Mouse (Mus musculus) kidney, adult 18-20 months (tissue): ENCODE measurements around the gene Agpat2.
A peak's percentile ranks its signal among the peaks of the same experiment; 100 is the strongest.

ENCODE experiments used
- DNase-seq: peaks from one replicate; pipeline ENCODE4 v3.0.0; 2021

Agpat2 gene

GRCm38 (mm10) chr2:26573396-26573795, 30.8 kb downstream of the Agpat2 start:
- DNase-seq, result peak; percentile 51

GRCm38 (mm10) chr2:26571826-26572225, 32.4 kb downstream of the Agpat2 start:
- peak; percentile 58 for DNase-seq

GRCm38 (mm10) chr2:26571400-26571799, 32.8 kb downstream of the Agpat2 start:
- DNase-seq, result no peak

GRCm38 (mm10) chr2:26570034-26570433, 34.2 kb downstream of the Agpat2 start:
- peak; percentile 72 for DNase-seq

GRCm38 (mm10) chr2:26566221-26566620, 38.0 kb downstream of the Agpat2 start:
- DNase-seq, result peak; percentile 63

- DNase-seq, result peak; percentile 67
Measured at GRCm38 (mm10) chr2:26561351-26562016, 42.7 kb downstream of the Agpat2 start.

GRCm38 (mm10) chr2:26560506-26560905, 43.7 kb downstream of the Agpat2 start:
- peak; percentile 37 for DNase-seq

GRCm38 (mm10) chr2:26556535-26556993, 47.7 kb downstream of the Agpat2 start:
- DNase-seq, result no peak

- peak; percentile 60 for DNase-seq
Measured at GRCm38 (mm10) chr2:26555076-26555475, 49.1 kb downstream of the Agpat2 start.

GRCm38 (mm10) chr2:26553904-26554303, 50.3 kb downstream of the Agpat2 start:
- DNase-seq, result no peak

- DNase-seq, result no peak
Measured at GRCm38 (mm10) chr2:26552066-26552465, 52.2 kb downstream of the Agpat2 start.

- DNase-seq, result no peak
Measured at GRCm38 (mm10) chr2:26551446-26551845, 52.8 kb downstream of the Agpat2 start.

GRCm38 (mm10) chr2:26550777-26551176, 53.4 kb downstream of the Agpat2 start:
- no peak for DNase-seq

GRCm38 (mm10) chr2:26550205-26550604, 54.0 kb downstream of the Agpat2 start:
- DNase-seq, result no peak

- no peak for DNase-seq
Measured at GRCm38 (mm10) chr2:26549801-26550200, 54.4 kb downstream of the Agpat2 start.

GRCm38 (mm10) chr2:26547481-26547880, 56.7 kb downstream of the Agpat2 start:
- no peak for DNase-seq

GRCm38 (mm10) chr2:26544265-26544664, 60.0 kb downstream of the Agpat2 start:
- peak; percentile 57 for DNase-seq

GRCm38 (mm10) chr2:26543768-26544167, 60.4 kb downstream of the Agpat2 start:
- no peak for DNase-seq

GRCm38 (mm10) chr2:26543155-26543554, 61.1 kb downstream of the Agpat2 start:
- DNase-seq, result no peak
